Mouse (Mus musculus) ES-E14 (cell line): Measurements from ENCODE around the gene Gap43. TPM values are rescaled to one million over a fixed set of nuclear protein-coding genes. Genes with fewer than 3 reads are reported as not detected.
"Not testable (repeated sequence)": the region's sequence is repeated elsewhere in the genome, so short reads cannot be mapped to it uniquely, and the experiment has no call there.

Experiments used
- DNase-seq: peaks from one replicate; pipeline ENCODE4 v3.0.0-alpha.2; 2013; ENCODE audit warnings: low read depth, low spot score
- H3K27ac ChIP-seq: 2 replicates; pipeline ENCODE4 v1.5.1; 2012; ENCODE audit warnings: low read depth, mild to moderate bottlenecking, low read length, moderate library complexity, mixed read lengths; ENCODE audit not compliant: poor library complexity, insufficient read depth, severe bottlenecking
- H3K36me3 ChIP-seq: 2 replicates; pipeline ENCODE4 v1.6.1; 2012; ENCODE audit warnings: mild to moderate bottlenecking, low read length, moderate library complexity, mixed read lengths; ENCODE audit not compliant: control insufficient read depth, poor library complexity, insufficient read depth, severe bottlenecking
- H3K4me1 ChIP-seq, 2 experiments: fragments of 150-350 bp in 1 of 2; sonication (generic) in 1 of 2; 2 replicates each; pipeline ENCODE4 v1.6.1; 2012; ENCODE audit warnings: low read length in 2 of 2, mild to moderate bottlenecking in 1 of 2, mixed read lengths in 1 of 2; ENCODE audit not compliant: control insufficient read depth in 2 of 2, insufficient read depth in 2 of 2, poor library complexity in 1 of 2
- H3K4me3 ChIP-seq, 2 experiments: fragments of 150-350 bp in 1 of 2; sonication (generic) in 1 of 2; 2 replicates each; pipeline ENCODE4 v1.5.1; 2012; ENCODE audit warnings: low read length in 2 of 2, low read depth in 1 of 2, mild to moderate bottlenecking in 1 of 2, mixed read lengths in 1 of 2; ENCODE audit not compliant: insufficient read depth in 1 of 2, poor library complexity in 1 of 2, severe bottlenecking in 1 of 2
- H3K9ac ChIP-seq: 2 replicates; pipeline ENCODE4 v1.6.1; 2012; ENCODE audit warnings: low read depth, mild to moderate bottlenecking, low read length, mixed read lengths; ENCODE audit not compliant: poor library complexity, insufficient read depth, severe bottlenecking
- H3K9me3 ChIP-seq: fragments of 150-350 bp; sonication (generic); 2 replicates; pipeline ENCODE4 v1.6.1; 2012; ENCODE audit warnings: low read depth, mild to moderate bottlenecking, low read length; ENCODE audit not compliant: control insufficient read depth, insufficient read depth
- CHD2 ChIP-seq: IDR thresholded peaks from 2 replicates; pipeline ENCODE4 v1.6.1; 2014; ENCODE audit warnings: mild to moderate bottlenecking, low read depth, low read length, inconsistent platforms
- HCFC1 ChIP-seq: IDR thresholded peaks from 2 replicates; pipeline ENCODE4 v1.6.1; 2012; ENCODE audit warnings: low read length, inconsistent platforms, borderline replicate concordance; ENCODE audit not compliant: insufficient read depth
- MAFK ChIP-seq: IDR thresholded peaks from 2 replicates; pipeline ENCODE4 v1.6.1; 2014; ENCODE audit warnings: mild to moderate bottlenecking, low read depth, low read length, inconsistent platforms; ENCODE audit not compliant: insufficient read depth
- ZC3H11A ChIP-seq: IDR thresholded peaks from 2 replicates; pipeline ENCODE4 v1.6.1; 2012; ENCODE audit warnings: low read depth, mild to moderate bottlenecking, inconsistent platforms, low read length, borderline replicate concordance
- ZNF384 ChIP-seq: IDR thresholded peaks from 2 replicates; pipeline ENCODE4 v1.6.1; 2012; ENCODE audit warnings: low read depth, low read length, inconsistent platforms
- in situ Hi-C, 2 experiments: fragments of 600-800 bp; cut with MboI; formaldehyde crosslinking; loops; one replicate each; pipeline ENCODE4 v1.15.1; 2025; ENCODE audit warnings: low sequenced_read_pairs in 2 of 2, inconsistent platforms in 1 of 2; ENCODE audit not compliant: unreplicated experiment in 2 of 2
- total RNA-seq: library from RNA; depleted of rRNA; stranded (reverse); fragments of 300-350 nt; gene quantifications from 2 replicates; pipeline ENCODE4 v1.2.3, GENCODE M21; 2012

The Gap43 gene
- total RNA-seq, 1 experiment = 35.4 TPM

- peak; percentile 22 for DNase-seq
- H3K9me3 ChIP-seq = no peaks in the 10 kb centered on the region
- in situ Hi-C loops = no loop called here
- no peak overlapping the region for H3K4me3 ChIP-seq
- no peaks in the 10 kb centered on the region for H3K36me3 ChIP-seq
- H3K4me1 ChIP-seq = 0 out of 4 replicates have a peak, but pooled peaks cover 2 to 4% of the 10 kb centered on the region in 2 experiments
- no peak overlapping the region for H3K27ac ChIP-seq
- no peak for TF ChIP-seq HCFC1
- no peak for TF ChIP-seq ZNF384
- no peak for TF ChIP-seq MAFK
- TF ChIP-seq CHD2 = no peak
- TF ChIP-seq ZC3H11A = no peak
- no peak overlapping the region for H3K9ac ChIP-seq
These were observed 28.9 kb upstream of the Gap43 start for GRCm38 (mm10) chr16:42369346-42369745.

DNA sequence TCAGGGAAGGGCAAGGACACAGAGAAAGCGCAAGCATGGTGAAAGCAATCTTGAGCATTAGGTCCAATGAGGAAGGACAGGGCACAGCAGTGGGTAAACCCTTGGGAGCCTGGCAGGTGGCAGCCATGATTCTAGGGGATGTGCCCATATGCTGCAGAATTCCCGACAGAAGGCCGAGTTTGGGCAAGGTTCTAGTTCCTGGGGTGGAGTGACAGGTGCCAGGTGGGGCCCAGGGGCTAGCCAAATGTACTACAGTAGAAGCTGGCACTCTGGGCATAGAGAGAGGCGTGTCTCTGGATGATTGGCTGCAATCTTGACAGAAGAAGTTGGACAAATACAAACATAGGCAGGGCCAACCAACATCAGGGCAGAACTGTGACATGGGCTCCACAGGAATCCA lies 19.6 kb upstream of the Gap43 start:
- Histone ChIP-seq H3K9ac (no peak overlapping the region), H3K27ac (no peak overlapping the region), H3K4me1 (no peaks in the 10 kb centered on the region), H3K4me3 (no peak overlapping the region), H3K9me3 (no peaks in the 10 kb centered on the region), H3K36me3 (no peaks in the 10 kb centered on the region)
- TF ChIP-seq MAFK = no peak
- TF ChIP-seq ZC3H11A = no peak
- no peak for TF ChIP-seq ZNF384
- no peak for TF ChIP-seq HCFC1
- TF ChIP-seq CHD2 = no peak
- no peak for DNase-seq
- in situ Hi-C loops = no loop called here

DNA sequence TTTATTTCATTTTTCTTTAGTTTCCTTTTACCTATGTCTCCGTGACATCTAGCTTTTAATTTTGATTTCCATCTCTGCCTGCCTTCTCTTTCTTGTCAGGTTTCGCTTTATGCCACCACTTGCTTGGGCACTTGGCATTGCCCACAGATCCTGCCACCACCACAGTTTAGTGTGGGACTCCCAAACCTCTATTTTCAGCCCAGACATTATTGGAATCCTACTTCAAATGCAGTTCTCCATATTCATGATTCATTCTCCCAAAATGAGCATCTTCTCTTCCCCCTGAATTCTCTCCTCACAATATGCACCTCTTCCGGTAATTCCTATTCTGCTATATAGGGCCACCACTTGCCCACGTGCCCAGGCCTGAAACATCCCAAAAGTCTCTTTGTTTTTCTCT lies 17.6 kb upstream of the Gap43 start:
- no peak overlapping the region for H3K4me3 ChIP-seq
- DNase-seq = no peak
- TF ChIP-seq ZC3H11A (no peak), MAFK (no peak), HCFC1 (no peak), CHD2 (no peak)
- no peaks in the 10 kb centered on the region for H3K9me3 ChIP-seq
- in situ Hi-C loops = no loop called here
- no peaks in the 10 kb centered on the region for H3K4me1 ChIP-seq
- no peak overlapping the region for H3K9ac ChIP-seq
- H3K36me3 ChIP-seq = no peaks in the 10 kb centered on the region
- H3K27ac ChIP-seq = no peak overlapping the region

GRCm38 (mm10) chr16:42350076-42350475 lies 9.6 kb upstream of the Gap43 start:
- no peak for DNase-seq
- Histone ChIP-seq H3K9me3 (no peaks in the 10 kb centered on the region), H3K9ac (no peak overlapping the region), H3K36me3 (no peaks in the 10 kb centered on the region), H3K4me1 (no peaks in the 10 kb centered on the region), H3K27ac (no peak overlapping the region), H3K4me3 (no peak overlapping the region)
- in situ Hi-C loops = no loop called here
- TF ChIP-seq ZC3H11A (no peak), ZNF384 (no peak), HCFC1 (no peak), CHD2 (no peak), MAFK (no peak)

DNA sequence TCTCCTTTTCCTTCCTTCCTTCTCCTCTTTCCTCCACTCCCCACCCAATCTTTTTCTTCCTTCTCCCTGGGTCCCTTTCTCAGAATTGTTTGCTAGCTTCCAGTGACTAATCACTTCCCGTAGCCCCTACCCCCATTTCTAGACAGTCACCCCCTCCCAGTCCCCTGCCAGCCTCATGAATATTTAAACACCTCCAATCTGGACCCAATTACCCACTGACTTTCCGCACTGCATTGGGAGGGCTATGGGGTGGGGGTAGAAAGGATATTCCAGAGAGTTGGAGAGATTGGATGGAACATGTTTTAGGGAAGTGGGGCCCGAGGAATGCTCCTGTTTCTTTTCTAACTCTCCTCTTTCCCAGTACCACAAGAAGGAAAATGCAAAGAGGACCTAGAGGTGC lies 414 bp upstream of the Gap43 start:
- H3K27ac ChIP-seq, H3K9me3 ChIP-seq, H3K4me3 ChIP-seq, H3K36me3 ChIP-seq, H3K9ac ChIP-seq, in situ Hi-C loops, H3K4me1 ChIP-seq, DNase-seq: not testable (repeated sequence)
